Mouse (Mus musculus) limb, embryonic 11.5 days (tissue): Measurements from ENCODE around the gene Gm5129. TPM values are rescaled to one million over a fixed set of nuclear protein-coding genes. Genes with fewer than 3 reads are reported as not detected.
A peak's percentile ranks its signal among the peaks of the same experiment; 100 is the strongest.

Experiments
- ATAC-seq: fragments of 200-750 bp; cut with Nextera tagmentation; 2 replicates; pipeline ENCODE4 v1.8.0; 2017; ENCODE audit warnings: low read depth; ENCODE audit not compliant: insufficient number of reproducible peaks, low FRiP score, low TSS enrichment
- DNase-seq: peaks from one replicate; pipeline ENCODE4 v3.0.0-alpha.2; 2015; ENCODE audit warnings: low spot score
- H3K27ac ChIP-seq: fragments of 300-500 bp; sonication (generic); replicated peaks from 2 replicates; pipeline ENCODE4 v1.5.1; 2014; ENCODE audit warnings: low read depth, mild to moderate bottlenecking, low read length
- H3K27me3 ChIP-seq: fragments of 300-500 bp; sonication (generic); 2 replicates; pipeline ENCODE4 v1.6.1; 2014; ENCODE audit warnings: mild to moderate bottlenecking, low read length, mixed read lengths; ENCODE audit not compliant: control insufficient read depth, insufficient read depth
- H3K36me3 ChIP-seq: fragments of 300-500 bp; sonication (generic); 2 replicates; pipeline ENCODE4 v1.6.1; 2014; ENCODE audit warnings: mild to moderate bottlenecking, low read length, moderate library complexity, mixed read lengths; ENCODE audit not compliant: control insufficient read depth, insufficient read depth
- H3K4me1 ChIP-seq: fragments of 300-500 bp; sonication (generic); 2 replicates; pipeline ENCODE4 v1.6.1; 2014; ENCODE audit warnings: low read length, mixed read lengths; ENCODE audit not compliant: control insufficient read depth, insufficient read depth
- H3K4me2 ChIP-seq: fragments of 300-500 bp; sonication (generic); 2 replicates; pipeline ENCODE4 v1.6.1; 2014; ENCODE audit warnings: low read depth, mild to moderate bottlenecking, moderate library complexity; ENCODE audit not compliant: severe bottlenecking
- H3K4me3 ChIP-seq: fragments of 300-500 bp; sonication (generic); 2 replicates; pipeline ENCODE4 v1.5.1; 2014; ENCODE audit warnings: low read depth, low read length
- H3K9ac ChIP-seq: fragments of 300-500 bp; sonication (generic); 2 replicates; pipeline ENCODE4 v1.6.1; 2014; ENCODE audit warnings: mild to moderate bottlenecking, low read length
- H3K9me3 ChIP-seq: fragments of 300-500 bp; sonication (generic); 2 replicates; pipeline ENCODE4 v1.6.1; 2016; ENCODE audit warnings: low read length; ENCODE audit not compliant: control insufficient read depth
- WGBS: fragments of 180-500 bp; shearing (Covaris S2); extraction: QIAGEN DNeasy Blood & Tissue Kit; methylation state at CpG from one replicate; pipeline ENCODE4 v1.1.7; 2014; 5-methylcytosine and 5-hydroxymethylcytosine counted together
- polyA plus RNA-seq: library from polyadenylated mRNA; unstranded; fragments of >200 nt; fragmentation: Nextera tagmentation; extraction: Ambion mirVana; gene quantifications from 2 replicates; pipeline ENCODE4 v1.2.1, GENCODE M21; 2014

Gm5129 gene
- polyA plus RNA-seq, 1 experiment from 2014 or later: not detected

GRCm38 (mm10) chr5:29711631-29712030 is 24.1 kb downstream of the Gm5129 start:
- H3K4me3 ChIP-seq: no peak overlapping the region
- ATAC-seq: no peak

GRCm38 (mm10) chr5:29708258-29708657 is 27.5 kb downstream of the Gm5129 start:
- H3K27ac ChIP-seq: no peak overlapping the region
- no peaks in the 10 kb centered on the region for H3K27me3 ChIP-seq
- DNase-seq: peak; percentile 24
- H3K36me3 ChIP-seq: no peaks in the 10 kb centered on the region
- H3K9me3 ChIP-seq: no peaks in the 10 kb centered on the region
- 0 out of 2 replicates have a peak, but pooled peaks have one; percentile 44 for ATAC-seq
- H3K9ac ChIP-seq: no peak overlapping the region
- H3K4me1 ChIP-seq: no peaks in the 10 kb centered on the region
- no peak overlapping the region for H3K4me2 ChIP-seq
- H3K4me3 ChIP-seq: no peak overlapping the region
- 14% methylated on average over 5 of the region's 5 CpGs for WGBS

More at GRCm38 (mm10) chr5:29711631-29712030, 24.1 kb downstream of the Gm5129 start:
- no peaks in the 10 kb centered on the region for H3K36me3 ChIP-seq
- H3K9ac ChIP-seq: no peak overlapping the region
- H3K27ac ChIP-seq: no peak overlapping the region
- no peak overlapping the region for H3K4me2 ChIP-seq
- no peaks in the 10 kb centered on the region for H3K4me1 ChIP-seq
- no peaks in the 10 kb centered on the region for H3K27me3 ChIP-seq
- no peak for DNase-seq
- H3K9me3 ChIP-seq: no peaks in the 10 kb centered on the region

- Histone ChIP-seq H3K4me2 (no peak overlapping the region), H3K27ac (no peak overlapping the region), H3K4me1 (no peaks in the 10 kb centered on the region), H3K4me3 (no peak overlapping the region), H3K36me3 (no peaks in the 10 kb centered on the region), H3K9ac (no peak overlapping the region), H3K27me3 (no peaks in the 10 kb centered on the region), H3K9me3 (no peaks in the 10 kb centered on the region)
- ATAC-seq (no peak), DNase-seq (no peak)
- 91% methylated on average over 4 of the region's 4 CpGs for WGBS
Measured at GRCm38 (mm10) chr5:29707241-29707640, 28.5 kb downstream of the Gm5129 start.

- H3K9ac ChIP-seq: no peak overlapping the region
- whole genome bisulfite sequencing: 80% methylated on average over 2 of the region's 2 CpGs
- ATAC-seq: no peak
- H3K9me3 ChIP-seq: no peaks in the 10 kb centered on the region
- no peak overlapping the region for H3K4me3 ChIP-seq
- H3K27ac ChIP-seq: no peak overlapping the region
- H3K27me3 ChIP-seq: no peaks in the 10 kb centered on the region
- no peak overlapping the region for H3K4me2 ChIP-seq
- no peaks in the 10 kb centered on the region for H3K4me1 ChIP-seq
- no peaks in the 10 kb centered on the region for H3K36me3 ChIP-seq
- no peak for DNase-seq
Measured at GRCm38 (mm10) chr5:29699520-29700202, 36.1 kb downstream of the Gm5129 start.

GRCm38 (mm10) chr5:29698493-29698892 is 37.2 kb downstream of the Gm5129 start:
- DNase-seq (no peak), ATAC-seq (no peak)
- no peaks in the 10 kb centered on the region for H3K4me1 ChIP-seq
- H3K27me3 ChIP-seq: no peaks in the 10 kb centered on the region
- no peak overlapping the region for H3K9ac ChIP-seq
- WGBS: 85% methylated on average over 4 of the region's 4 CpGs
- H3K4me3 ChIP-seq: no peak overlapping the region
- H3K9me3 ChIP-seq: no peaks in the 10 kb centered on the region
- H3K27ac ChIP-seq: no peak overlapping the region
- H3K4me2 ChIP-seq: no peak overlapping the region
- H3K36me3 ChIP-seq: no peaks in the 10 kb centered on the region

- Histone ChIP-seq H3K9me3 (no peaks in the 10 kb centered on the region), H3K4me2 (no peak overlapping the region), H3K27me3 (no peaks in the 10 kb centered on the region), H3K4me1 (no peaks in the 10 kb centered on the region), H3K36me3 (no peaks in the 10 kb centered on the region), H3K27ac (no peak overlapping the region), H3K4me3 (no peak overlapping the region), H3K9ac (no peak overlapping the region)
- no peak for ATAC-seq
- 68% methylated on average over 7 of the region's 7 CpGs for WGBS
- no peak for DNase-seq
Measured at GRCm38 (mm10) chr5:29688352-29688751, 47.4 kb downstream of the Gm5129 start.

GRCm38 (mm10) chr5:29687671-29688070 is 48.1 kb downstream of the Gm5129 start:
- Histone ChIP-seq H3K36me3 (no peaks in the 10 kb centered on the region), H3K9me3 (no peaks in the 10 kb centered on the region), H3K4me1 (no peaks in the 10 kb centered on the region), H3K4me3 (no peak overlapping the region), H3K27ac (no peak overlapping the region), H3K9ac (no peak overlapping the region), H3K4me2 (no peak overlapping the region), H3K27me3 (no peaks in the 10 kb centered on the region)
- DNase-seq (peak; percentile 61), ATAC-seq (no peak)
- 48% methylated on average over 3 of the region's 3 CpGs for WGBS
